Mouse (Mus musculus) brain, adult 2 months (tissue): Measurements from ENCODE around the gene Gm20917.
"Not testable (repeated sequence)": the region's sequence is repeated elsewhere in the genome, so short reads cannot be mapped to it uniquely, and the experiment has no call there.

ENCODE experiments used
- DNase-seq: peaks from one replicate; pipeline ENCODE4 v3.0.0; 2011; ENCODE audit warnings: low read depth, low spot score

Gene Gm20917

GRCm38 (mm10) chrY:79151022-79151421 lies at the start of gene Gm20917:
TSS of gene Gm20917 (minus strand) at chrY:79151122.
- not testable (repeated sequence) for DNase-seq
